Mouse (Mus musculus) thymus, postnatal 36 days (tissue): ENCODE results near the gene Mrpl58.
A peak's percentile ranks its signal among the peaks of the same experiment; 100 is the strongest.
"Not testable (repeated sequence)": the region's sequence is repeated elsewhere in the genome, so short reads cannot be mapped to it uniquely, and the experiment has no call there.

ENCODE experiments used
- DNase-seq, 2 experiments: peaks; one replicate each; pipeline ENCODE4 v3.0.0; 2022; ENCODE audit warnings: mixed read lengths in 2 of 2

Gene Mrpl58

DNA sequence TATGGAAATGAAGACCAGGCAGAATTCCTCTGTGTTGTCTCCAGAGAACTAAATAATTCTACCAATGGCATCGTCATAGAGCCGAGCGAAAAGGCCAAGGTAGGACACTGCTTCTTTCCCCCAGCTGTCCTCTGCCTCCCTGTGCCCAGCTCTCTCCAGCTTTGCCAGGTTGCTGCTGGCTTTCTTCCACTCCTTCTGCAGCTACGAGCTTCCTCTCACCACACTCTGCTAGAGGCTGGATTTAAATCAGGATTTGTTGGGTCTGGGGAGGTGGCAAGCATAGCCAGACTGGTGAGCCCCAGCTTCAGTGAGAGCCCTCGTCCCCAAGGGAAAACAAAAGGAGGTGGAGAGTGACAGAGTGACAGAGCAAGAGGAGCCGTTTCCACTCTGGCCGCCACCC lies 25.8 kb downstream of the Mrpl58 start:
- DNase-seq = no peak

DNA sequence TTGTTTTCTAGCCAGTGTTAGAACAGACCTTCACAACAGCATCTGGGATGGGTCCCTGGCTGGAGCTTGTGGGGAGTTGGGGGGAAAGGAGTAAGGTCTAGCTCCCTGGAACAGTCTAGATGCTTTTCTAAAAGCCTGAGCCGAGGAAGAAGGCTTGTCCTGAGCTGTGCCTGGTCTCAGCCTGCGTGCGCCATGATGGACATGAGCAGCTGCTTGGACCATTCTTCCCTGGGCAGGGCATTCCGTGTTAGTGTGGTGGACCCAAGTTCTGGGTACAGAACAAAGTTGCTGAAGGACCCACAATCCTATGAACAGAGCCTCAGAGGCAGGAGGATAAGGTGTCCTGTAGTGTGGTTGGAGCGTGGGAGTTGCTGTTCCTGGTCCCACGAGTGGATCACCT lies 27.0 kb downstream of the Mrpl58 start:
- DNase-seq = no peak

DNA sequence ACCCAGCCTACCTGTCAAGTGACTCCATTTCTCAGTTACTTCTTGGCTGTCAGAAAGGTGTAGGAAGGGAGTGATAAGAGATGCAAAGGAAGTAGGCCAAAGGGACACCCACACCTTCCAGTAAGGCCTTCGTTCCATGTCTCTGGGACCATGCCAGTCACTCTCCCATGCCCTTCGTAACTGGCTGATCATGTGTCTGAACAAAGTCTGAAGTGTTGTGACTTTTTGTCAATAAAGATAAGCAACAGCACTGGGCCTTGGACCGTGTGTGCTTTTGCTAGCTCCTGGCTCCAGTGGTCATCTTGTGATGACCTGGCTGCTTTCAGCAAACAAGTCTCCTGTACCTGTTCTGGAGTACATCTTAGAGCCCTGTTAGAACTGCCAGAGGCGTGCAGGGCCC lies 29.3 kb downstream of the Mrpl58 start:
- no peak for DNase-seq

DNA sequence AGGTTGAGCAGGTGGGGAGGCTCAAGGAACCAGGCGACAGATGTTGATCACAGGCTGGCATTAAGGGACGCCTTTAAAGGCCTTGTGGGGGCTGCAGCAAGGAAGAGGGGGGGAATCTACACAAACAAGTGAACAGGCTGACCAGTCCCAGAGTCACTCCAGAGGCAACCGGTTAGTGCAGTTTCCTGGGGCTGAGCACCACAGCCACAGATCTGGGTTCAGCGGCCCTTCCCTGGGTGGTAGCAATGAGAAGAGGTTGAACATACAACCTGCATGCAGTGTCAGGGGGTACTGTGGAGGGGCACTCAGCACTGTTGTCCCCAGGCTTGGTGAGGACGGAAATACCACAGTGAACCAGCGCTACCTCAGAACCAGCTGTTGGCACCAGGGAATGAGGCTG lies 29.8 kb downstream of the Mrpl58 start:
- no peak for DNase-seq

DNA sequence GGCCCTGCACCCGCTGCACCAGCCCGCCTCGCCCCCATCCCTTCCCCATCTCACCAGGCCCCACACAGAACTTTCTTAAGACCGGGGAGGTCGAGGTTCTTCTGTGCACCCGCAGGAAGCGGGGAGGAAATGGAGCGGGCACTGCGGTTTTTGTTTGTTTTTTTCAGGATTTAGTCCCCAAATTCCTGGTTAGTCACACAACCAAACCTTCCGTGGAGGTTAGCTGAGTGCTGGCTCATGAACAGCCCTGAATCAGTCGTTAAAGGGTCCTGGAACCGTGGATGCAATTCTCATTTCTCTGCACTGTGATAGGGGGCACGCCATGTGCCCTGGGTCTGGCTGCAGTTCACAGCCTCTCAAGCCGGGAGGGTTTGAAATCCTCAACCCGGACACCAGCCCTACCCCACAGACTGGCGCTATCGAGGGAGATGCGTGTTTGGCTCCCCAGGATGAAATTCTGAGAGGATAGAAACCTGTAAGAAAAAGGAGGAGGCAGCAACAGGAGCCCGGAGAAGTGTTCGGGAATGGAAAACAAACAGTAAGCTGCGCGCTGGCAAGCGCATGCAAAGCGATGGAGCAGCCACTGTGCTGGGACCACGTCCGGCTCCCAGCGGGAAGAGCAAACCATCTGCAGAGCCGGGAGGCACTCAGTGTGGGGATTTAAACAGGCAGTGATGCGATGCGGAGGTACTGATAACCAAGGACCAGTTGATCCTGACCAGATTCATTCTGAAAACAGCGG lies 32.2 kb downstream of the Mrpl58 start:
- DNase-seq = peak in 1 of 2 experiments; percentile 31

DNA sequence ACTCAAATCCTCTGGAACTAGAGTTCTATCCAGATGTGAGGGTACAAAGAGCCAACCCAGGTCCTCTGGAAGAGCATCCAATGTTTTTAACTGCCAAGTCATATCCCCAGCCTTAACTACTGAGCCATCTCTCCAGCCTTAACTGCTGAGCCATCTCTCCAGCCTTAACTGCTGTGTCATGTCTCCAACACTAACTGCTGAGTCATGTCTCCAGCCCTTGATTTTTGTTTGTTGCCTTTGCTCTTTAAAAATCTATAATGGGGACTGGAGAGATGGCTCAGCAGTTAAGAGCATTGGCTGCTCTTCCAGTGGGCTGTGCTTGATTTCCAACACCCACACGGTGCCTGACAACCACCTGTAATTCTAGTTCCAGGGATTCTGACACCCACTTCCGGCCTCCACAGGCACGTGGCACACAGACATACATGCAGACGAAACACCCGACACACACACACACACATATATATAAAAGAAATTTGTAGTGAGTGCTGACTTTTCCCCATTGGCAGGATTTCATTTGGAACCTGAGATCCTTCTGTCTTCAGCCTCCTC lies 34.1 kb downstream of the Mrpl58 start:
- no peak for DNase-seq

DNA sequence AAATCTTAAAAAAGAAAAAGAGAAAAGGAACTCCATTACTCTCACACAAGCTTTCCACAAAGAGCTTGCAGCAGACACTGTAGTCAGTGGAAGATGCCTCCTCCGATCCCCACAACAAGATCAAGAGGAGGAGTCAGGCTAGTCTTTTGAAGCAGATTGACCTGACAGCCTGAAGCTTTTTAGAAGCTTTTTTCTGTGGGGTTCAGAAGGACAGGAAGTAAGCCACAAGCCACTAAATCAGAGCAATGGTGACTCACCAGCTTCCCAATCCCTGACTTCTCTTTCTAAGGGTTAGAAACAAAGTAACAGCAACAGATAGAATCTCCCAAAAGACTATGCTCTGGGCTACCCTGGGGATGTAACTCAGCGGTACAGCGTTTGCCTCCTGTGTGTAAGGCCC lies 35.8 kb downstream of the Mrpl58 start:
- DNase-seq = no peak

DNA sequence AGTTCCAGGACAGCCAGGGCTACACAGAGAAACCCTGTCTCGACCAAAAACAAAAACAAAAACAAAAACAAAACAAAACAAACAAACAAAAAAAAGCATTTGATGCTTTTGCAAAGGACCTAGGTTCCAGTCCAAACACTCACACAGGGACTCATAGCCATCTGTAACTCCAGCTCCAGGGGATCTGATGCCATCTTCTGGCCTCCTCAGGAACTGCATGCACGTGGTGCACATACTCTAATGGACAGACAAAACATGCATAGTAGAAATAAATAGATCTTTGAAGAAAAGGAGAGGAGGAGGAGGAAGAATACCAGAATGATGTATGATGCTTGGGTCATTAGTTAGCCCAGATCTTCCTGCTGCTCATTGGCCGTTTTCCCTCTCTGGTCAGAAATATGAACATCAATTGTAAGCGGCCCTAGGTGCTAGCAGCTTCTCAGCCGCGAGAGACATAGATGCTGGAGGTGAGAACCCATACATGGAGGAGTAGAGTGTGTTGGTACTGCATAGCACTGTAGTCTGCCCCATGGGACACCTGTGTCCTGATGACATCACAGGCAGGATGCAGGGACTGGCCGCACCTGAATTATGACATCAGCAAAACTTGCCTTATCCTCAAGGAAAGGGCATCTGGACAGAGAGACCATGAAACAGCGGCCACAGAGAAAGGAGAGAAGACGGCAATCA lies 36.5 kb downstream of the Mrpl58 start, which contains the start of gene Trim80:
Gene Trim80, plus strand, starts transcription at position 640 of the 690 bp plus-strand sequence.
- no peak for DNase-seq

DNA sequence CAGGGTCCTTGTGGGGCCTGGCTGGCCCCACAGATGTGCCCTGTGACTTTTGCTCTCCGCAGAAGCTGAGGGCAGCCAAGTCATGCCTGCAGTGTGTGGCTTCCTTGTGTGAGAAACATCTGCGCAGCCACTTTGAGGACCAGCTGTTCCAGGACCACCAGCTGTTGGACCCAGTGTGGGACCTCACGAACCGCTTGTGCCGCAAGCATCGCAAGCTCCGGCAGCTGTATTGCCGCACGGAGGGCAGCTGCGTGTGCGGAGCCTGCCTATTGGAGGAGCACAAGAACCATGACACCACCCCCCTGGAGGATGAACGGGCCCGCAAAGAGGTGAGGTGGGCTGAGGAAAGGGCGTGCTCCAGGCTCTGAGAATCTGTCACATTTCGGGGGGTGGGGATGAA lies 37.9 kb downstream of the Mrpl58 start:
- DNase-seq = peak in 1 of 2 experiments; percentile 68

DNA sequence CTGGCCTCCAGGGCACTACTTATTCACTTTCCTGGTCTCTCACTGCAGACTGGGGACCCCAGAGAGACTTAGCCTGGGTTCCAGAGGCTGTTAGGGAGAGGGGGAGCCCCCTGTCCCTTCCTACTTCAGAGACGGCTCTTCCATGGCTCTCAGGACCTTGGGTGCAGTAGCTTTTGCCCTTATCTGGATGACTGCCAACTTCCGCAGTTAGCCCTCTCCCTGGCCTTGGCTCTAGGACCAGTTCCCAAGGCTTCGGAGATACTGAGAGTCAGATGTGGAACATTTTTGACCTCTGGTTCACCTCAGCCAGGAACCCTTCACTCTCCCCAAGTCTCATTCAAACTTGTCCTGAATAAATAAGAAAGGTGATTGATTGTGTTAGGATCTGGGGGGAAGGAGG lies 43.4 kb downstream of the Mrpl58 start:
- DNase-seq = no peak

DNA sequence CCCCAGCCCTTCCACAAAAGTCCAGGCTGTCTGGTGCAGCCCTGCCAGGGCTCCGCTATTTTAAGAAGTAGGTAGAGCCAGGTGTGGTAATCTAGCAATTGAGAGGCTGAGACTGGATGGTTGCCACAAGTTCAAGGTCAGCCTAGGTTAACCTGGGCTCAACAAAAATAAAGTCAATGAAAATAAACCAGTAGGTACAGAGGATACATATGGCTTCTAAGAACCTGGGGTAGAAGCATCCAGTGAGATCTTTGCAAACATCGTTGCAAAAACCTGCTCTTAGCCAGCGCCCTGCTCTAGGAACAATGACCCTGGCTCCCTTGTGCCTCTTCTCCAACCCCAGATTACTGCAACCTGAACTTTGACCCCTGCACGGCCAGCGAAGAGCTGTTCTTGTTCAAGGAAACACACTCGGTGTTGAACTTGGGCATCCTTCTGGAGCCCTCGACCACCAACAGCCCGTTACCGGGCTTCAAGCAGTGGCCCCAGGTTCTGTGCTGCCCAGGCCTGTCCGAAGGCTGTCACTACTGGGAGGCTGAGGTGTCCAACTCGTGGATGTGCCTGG lies 43.9 kb downstream of the Mrpl58 start:
- no peak for DNase-seq

DNA sequence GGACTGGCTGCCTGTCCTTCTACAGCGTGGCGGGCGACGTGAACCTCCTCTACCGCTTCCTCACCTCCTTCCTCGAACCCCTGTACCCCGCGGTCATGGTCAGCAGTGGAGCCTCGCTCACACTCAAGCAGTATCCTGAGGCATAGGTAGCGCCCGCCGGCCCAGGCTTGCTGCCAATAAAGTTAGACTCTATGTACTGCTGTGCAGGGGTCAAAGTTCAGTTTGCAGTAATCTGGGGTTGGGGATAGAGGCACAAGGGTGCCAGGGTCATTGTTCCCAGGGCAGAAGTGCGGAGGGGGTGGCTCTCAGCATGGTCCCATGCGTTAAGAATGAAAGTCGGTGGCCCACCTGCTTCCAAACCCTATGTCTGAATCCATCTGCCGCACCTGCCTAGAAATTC lies 44.5 kb downstream of the Mrpl58 start:
- no peak for DNase-seq

DNA sequence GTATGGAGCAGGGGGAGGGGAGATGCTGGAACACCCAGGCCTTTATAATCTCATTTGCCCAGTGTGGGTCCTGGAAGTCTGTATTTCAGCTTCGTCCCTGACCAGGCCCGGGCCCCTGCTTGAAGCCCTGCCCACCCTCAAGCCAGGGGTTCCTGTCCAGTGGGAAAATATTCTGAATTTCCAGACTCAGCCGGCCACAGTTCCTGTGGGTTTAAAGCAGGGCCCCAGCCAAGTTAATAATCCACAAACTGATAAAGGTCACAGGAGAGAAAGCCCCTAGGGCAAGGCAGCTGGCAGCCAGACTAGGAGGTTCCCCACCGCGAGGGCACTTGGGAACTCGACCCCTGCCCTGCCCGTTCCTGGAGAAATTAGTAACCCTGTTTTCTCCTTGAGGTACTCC lies 45.4 kb downstream of the Mrpl58 start:
- no peak for DNase-seq

DNA sequence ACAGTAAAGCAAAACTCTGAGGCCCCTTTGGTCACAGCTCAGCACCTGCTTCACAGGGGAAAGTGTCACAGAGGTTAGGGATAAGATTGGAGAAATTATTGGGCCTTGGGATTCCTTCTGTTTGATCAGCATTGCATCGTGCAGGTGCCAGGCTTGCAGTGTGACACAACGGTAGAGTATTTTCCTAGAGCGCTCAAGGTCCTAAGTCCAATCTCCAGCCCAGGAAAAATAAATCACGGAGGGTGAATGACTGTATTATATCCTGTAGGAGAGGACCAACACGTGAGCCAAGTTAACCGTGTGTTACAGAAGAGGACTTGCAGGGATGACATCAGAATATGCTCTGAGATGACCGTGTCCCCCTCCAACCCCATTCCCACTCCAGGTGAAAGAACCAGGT lies 46.6 kb downstream of the Mrpl58 start:
- no peak for DNase-seq

DNA sequence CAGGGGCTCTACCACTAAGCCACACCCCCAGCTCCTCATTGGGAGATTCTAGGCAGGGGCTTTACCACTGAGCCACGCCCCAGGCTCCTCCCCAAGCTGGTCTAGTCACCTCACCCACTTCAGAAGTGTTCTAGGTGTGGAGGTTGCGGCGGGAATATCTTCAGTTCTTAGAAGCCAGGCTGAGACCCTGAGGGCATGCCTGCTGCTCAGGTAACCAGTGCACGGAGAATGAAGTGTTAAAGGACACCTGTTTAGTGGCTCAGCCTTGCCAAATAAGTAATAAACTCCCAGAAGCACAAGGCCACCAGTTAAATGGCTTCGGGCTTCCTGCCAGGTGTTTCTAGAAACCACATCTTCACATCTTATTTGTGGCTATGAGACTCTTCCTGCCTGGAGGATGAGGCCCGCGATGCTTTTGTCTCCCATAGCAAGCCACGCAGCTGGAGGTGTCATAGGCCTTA lies 48.3 kb downstream of the Mrpl58 start:
- DNase-seq = peak; percentile 76 to 88

DNA sequence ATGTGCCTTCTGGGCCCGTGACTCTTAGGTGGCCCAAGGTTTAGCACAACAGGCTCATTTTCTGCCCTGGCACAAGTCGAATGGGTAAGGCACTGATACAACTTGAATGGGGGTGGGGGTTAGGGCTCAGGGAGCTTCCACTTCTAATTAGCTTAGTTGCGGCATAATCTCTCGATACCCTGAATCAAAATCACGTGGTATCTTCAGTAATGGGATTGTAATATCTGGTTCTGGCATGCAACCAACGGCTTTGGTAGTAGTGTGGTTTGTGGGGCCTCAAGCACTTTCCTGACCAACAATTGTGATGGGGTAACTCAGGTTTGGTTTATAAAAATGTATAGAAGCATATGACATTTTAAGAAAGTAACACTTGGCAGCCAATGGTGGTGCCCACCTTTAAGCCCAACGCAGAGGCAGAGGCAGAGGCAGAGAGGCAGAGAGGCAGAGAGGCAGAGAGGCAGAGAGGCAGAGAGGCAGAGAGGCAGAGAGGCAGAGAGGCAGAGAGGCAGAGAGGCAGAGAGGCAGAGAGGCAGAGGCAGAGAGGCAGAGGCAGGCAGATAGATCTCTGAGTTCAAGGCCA lies 48.8 kb downstream of the Mrpl58 start:
- peak; percentile 52 to 53 for DNase-seq

DNA sequence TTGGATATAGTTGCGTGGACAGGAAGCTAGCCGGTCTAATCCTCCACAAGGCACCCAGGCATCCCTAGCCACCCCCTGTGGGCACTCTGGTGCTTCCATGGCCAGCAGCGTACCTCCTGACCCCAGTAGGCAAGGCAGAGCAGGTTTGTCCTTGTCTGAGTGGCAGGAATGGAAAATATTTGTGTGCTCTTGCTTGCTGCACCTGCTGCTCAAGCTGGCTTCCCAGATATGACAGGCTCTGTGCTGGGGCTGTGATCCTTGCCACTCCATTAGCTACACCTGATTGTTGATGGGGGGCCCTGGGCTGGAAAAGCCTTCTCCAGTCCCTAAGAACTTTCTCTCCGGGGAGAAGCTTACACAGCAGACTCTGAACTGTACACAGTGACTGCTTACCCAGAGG lies 49.8 kb downstream of the Mrpl58 start:
- DNase-seq = peak; percentile 53 to 59

DNA sequence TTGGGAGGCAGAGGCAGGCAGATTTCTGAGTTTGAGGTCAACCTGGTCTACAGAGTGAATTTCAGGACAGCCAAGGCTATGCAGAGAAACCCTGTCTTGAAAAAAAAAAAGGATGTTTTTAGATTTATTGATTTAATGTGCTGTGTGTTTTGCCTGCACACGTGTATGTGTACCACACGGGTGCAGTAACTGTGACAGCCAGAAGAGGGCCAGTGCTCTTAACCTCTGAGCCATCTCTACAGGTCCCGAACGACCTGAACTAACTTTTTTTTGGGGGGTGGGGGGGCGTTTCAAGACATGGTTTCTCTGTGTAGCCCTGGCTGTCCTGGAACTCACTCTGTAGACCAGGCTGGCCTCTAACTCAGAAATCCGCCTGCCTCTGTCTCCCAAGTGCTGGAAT lies 51.3 kb downstream of the Mrpl58 start:
- DNase-seq = not testable (repeated sequence)

DNA sequence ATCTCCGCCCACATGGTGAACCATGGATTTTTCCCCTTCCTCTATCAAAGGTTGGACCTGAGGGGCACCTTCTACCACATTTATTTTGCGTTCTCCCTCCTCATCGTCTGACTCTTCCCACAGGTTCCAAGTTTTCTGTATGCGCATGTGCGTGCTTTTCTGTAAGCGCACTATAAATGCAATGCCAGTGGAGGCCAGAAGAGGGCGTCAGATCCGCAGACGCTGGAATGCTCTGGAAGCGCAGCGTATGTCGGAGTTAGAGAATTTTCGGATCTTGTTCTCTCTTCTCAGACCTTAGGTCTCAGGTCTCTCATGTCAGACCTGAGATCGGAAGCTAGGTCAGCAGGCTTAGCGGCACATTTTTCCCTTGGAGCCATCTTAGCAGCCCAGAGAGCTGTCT lies 52.1 kb downstream of the Mrpl58 start:
- no peak for DNase-seq

DNA sequence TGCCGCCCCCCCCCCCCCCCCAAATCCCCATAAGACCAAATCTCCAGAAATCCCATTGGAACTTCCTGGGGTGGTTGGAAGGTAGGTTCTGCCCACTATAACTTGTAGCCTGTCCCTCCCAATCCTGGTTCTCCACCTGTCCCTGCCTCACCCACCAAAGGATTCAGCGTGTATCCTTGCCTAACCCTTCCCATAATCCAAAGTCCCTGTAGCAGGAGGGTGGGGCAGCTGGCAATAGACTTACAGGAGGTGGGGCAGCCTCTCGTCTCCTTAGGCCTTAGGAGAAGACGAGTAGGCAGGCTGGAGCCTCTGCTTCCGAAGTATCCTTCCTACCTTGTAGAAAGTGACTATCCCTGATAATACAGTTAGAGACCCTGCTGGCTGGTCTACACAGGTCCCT lies 52.6 kb downstream of the Mrpl58 start:
- DNase-seq = no peak

DNA sequence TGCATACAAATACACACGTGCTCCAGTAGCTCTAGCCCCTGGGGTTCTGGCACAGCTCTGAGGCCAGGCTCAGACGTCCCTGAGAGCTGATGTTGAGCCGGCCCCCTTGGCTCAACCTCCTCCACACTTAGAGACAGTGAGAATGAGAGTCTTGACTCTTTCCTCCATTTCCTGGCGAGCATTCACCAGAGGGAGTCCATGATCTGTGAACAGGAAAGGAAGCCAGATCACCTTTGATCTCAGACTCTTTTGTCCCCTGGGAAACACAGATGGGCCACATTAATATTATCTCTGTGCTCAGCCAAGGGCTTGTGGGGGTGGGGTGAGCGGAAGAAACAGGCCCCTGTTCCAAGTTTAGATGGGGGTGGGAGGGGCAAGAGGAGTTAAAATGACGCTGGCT lies 53.9 kb downstream of the Mrpl58 start:
- peak in 1 of 2 experiments; percentile 30 for DNase-seq

DNA sequence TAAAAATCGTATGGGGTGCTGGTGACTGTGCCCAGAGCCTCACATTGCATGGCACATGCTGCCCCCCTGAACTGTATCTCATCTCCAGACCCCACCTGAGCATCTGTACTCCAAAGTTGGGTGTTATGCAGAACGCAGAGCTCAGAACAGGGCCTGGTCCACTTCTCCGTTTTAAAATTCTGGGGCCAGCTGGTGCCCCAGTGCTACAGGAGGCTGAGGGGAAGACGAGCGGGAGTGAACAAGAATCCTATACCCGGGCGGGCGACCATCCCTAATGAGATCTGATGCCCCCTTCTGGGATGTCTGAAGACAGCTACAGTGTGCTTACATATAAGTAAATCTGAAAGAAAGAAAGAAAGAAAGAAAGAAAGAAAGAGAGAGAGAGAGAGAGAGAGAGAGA lies 57.4 kb downstream of the Mrpl58 start:
- peak in 1 of 2 experiments; percentile 57 for DNase-seq

DNA sequence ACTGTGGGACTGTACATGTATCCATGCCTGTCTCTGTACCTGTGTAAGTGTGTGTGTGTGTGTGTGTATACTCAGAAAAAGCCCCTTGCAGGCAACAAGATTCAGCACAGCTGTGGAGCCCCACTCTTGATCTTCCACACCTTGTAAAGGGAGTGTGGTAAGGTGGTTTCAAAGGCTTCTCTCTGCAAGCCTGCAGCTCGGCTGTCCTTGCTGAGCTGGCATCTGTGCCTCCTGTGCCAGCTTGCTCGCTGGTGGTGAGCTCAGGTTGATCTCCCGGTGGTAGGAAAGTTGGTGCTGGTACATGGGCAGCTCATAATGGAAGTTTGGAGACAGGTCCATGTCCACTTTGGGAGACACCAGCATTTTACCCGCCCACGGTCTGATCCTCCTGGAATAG lies 58.3 kb downstream of the Mrpl58 start:
- peak; percentile 65 to 80 for DNase-seq
